Mouse (Mus musculus) embryonic facial prominence, embryonic 10.5 days (tissue): Measurements from ENCODE around the gene Gpx1. TPM values are rescaled to one million over a fixed set of nuclear protein-coding genes. Genes with fewer than 3 reads are reported as not detected.

Source experiments
- DNase-seq: peaks from one replicate; pipeline ENCODE4 v3.0.0-alpha.2; 2017; ENCODE audit warnings: low spot score
- H3K27ac ChIP-seq: fragments of 300-500 bp; sonication (generic); replicated peaks from 2 replicates; pipeline ENCODE4 v1.5.1; 2016; ENCODE audit warnings: mild to moderate bottlenecking
- H3K27me3 ChIP-seq: fragments of 300-500 bp; sonication (generic); replicated peaks from 2 replicates; pipeline ENCODE4 v1.6.1; 2016; ENCODE audit warnings: low read depth, mild to moderate bottlenecking; ENCODE audit not compliant: poor library complexity, severe bottlenecking
- H3K36me3 ChIP-seq: fragments of 300-500 bp; sonication (generic); replicated peaks from 2 replicates; pipeline ENCODE4 v1.6.1; 2016; ENCODE audit warnings: mild to moderate bottlenecking, moderate library complexity
- H3K4me1 ChIP-seq: fragments of 300-500 bp; sonication (generic); 2 replicates; pipeline ENCODE4 v1.6.1; 2016
- H3K4me3 ChIP-seq: fragments of 300-500 bp; sonication (generic); 2 replicates; pipeline ENCODE4 v1.5.1; 2016; ENCODE audit warnings: mild to moderate bottlenecking, moderate library complexity
- H3K9me3 ChIP-seq: fragments of 300-500 bp; sonication (generic); 2 replicates; pipeline ENCODE4 v1.6.1; 2016; ENCODE audit warnings: mild to moderate bottlenecking
- WGBS: fragments of 180-500 bp; shearing (Covaris S2); methylation state at CpG from one replicate; pipeline ENCODE4 v1.1.7; 2016; 5-methylcytosine and 5-hydroxymethylcytosine counted together
- polyA plus RNA-seq: library from polyadenylated mRNA; unstranded; fragments of >200 nt; fragmentation: Nextera tagmentation; extraction: Ambion mirVana; gene quantifications from 2 replicates; pipeline ENCODE4 v1.2.1, GENCODE M21; 2016

Gpx1 gene
- polyA plus RNA-seq, 1 experiment from 2014 or later = 843 TPM

GRCm38 (mm10) chr9:108385006-108385405 lies 46.3 kb downstream of the Gpx1 start:
- Histone ChIP-seq H3K9me3 (no peaks in the 10 kb centered on the region), H3K36me3 (peaks cover 98% of the 10 kb centered on the region), H3K4me1 (no peaks in the 10 kb centered on the region), H3K27ac (no peak overlapping the region), H3K4me3 (no peak overlapping the region), H3K27me3 (no peaks in the 10 kb centered on the region)
- 63% methylated on average over 7 of the region's 7 CpGs for WGBS
- DNase-seq = no peak

- 90% methylated on average over 4 of the region's 4 CpGs for WGBS
- H3K4me3 ChIP-seq = no peak overlapping the region
- H3K27ac ChIP-seq = no peak overlapping the region
- no peaks in the 10 kb centered on the region for H3K4me1 ChIP-seq
- H3K36me3 ChIP-seq = peaks cover 97% of the 10 kb centered on the region
- no peak for DNase-seq
- no peaks in the 10 kb centered on the region for H3K27me3 ChIP-seq
- H3K9me3 ChIP-seq = no peaks in the 10 kb centered on the region
Measured at GRCm38 (mm10) chr9:108386816-108387215, 48.1 kb downstream of the Gpx1 start.

GRCm38 (mm10) chr9:108388601-108389000 lies 49.9 kb downstream of the Gpx1 start:
- Histone ChIP-seq H3K4me3 (no peak overlapping the region), H3K27ac (no peak overlapping the region), H3K4me1 (peaks cover 3% of the 10 kb centered on the region; the same call in 1 of the 2 replicates), H3K27me3 (no peaks in the 10 kb centered on the region), H3K36me3 (peaks cover 97% of the 10 kb centered on the region), H3K9me3 (no peaks in the 10 kb centered on the region)
- 87% methylated on average over 10 of the region's 10 CpGs for WGBS
- DNase-seq = no peak

- Histone ChIP-seq H3K27ac (no peak overlapping the region), H3K27me3 (no peaks in the 10 kb centered on the region), H3K9me3 (no peaks in the 10 kb centered on the region), H3K4me3 (no peak overlapping the region), H3K4me1 (peaks cover 3% of the 10 kb centered on the region; the same call in 1 of the 2 replicates), H3K36me3 (peaks cover 97% of the 10 kb centered on the region)
- no peak for DNase-seq
- WGBS = 87% methylated on average over 6 of the region's 6 CpGs
Measured at GRCm38 (mm10) chr9:108389220-108389619, 50.5 kb downstream of the Gpx1 start.

Other genes starting within 250 kb of the Gpx1 start
- gene Apeh, start 244.3 kb upstream of the Gpx1 start, polyA plus RNA-seq = 68.3 and 72.8 TPM in 2 replicates
- 1.4 and 1.7 TPM in 2 replicates for gene Bsn, start 148.5 kb upstream of the Gpx1 start, polyA plus RNA-seq
- 70.1 and 73.9 TPM in 2 replicates for gene Dag1, start 74.9 kb upstream of the Gpx1 start, polyA plus RNA-seq
- 38.3 and 39.3 TPM in 2 replicates for gene Nicn1, start 48.5 kb upstream of the Gpx1 start, polyA plus RNA-seq
- gene Amt, start 42.0 kb upstream of the Gpx1 start, polyA plus RNA-seq = 35.9 and 40.8 TPM in 2 replicates
- gene Rhoa, start 32.8 kb upstream of the Gpx1 start, polyA plus RNA-seq = 240 and 243 TPM in 2 replicates
- gene Tcta, start 32.7 kb upstream of the Gpx1 start, polyA plus RNA-seq = 14.4 and 14.7 TPM in 2 replicates
- gene Usp4, start 8.9 kb downstream of the Gpx1 start, polyA plus RNA-seq = 127 and 133 TPM in 2 replicates
- 0.67 and 1.0 TPM in 2 replicates for gene 1700102P08Rik, start 53.9 kb downstream of the Gpx1 start, polyA plus RNA-seq
- gene Ccdc36, start 89.6 kb downstream of the Gpx1 start, polyA plus RNA-seq = 0.93 and 1.1 TPM in 2 replicates
- gene BC048562, start 97.6 kb downstream of the Gpx1 start, polyA plus RNA-seq = not detected in 2 replicates
- gene Ccdc71, start 121.6 kb downstream of the Gpx1 start, polyA plus RNA-seq = 56.6 and 57.5 TPM in 2 replicates
- gene Klhdc8b, start 122.7 kb downstream of the Gpx1 start, polyA plus RNA-seq = 21.6 and 24.2 TPM in 2 replicates
- 33.2 and 33.5 TPM in 2 replicates for gene Lamb2, start 140.8 kb downstream of the Gpx1 start, polyA plus RNA-seq
- gene Usp19, start 151.7 kb downstream of the Gpx1 start, polyA plus RNA-seq = 84.7 and 93.7 TPM in 2 replicates
- gene Qars, start 168.8 kb downstream of the Gpx1 start, polyA plus RNA-seq = 118 and 119 TPM in 2 replicates
- gene Qrich1, start 177.9 kb downstream of the Gpx1 start, polyA plus RNA-seq = 167 and 168 TPM in 2 replicates
- 235 and 254 TPM in 2 replicates for gene Impdh2, start 221.4 kb downstream of the Gpx1 start, polyA plus RNA-seq
- gene Ndufaf3, start 228.5 kb downstream of the Gpx1 start, polyA plus RNA-seq = 42.4 and 44.1 TPM in 2 replicates
- gene Dalrd3, start 231.0 kb downstream of the Gpx1 start, polyA plus RNA-seq = 191 and 200 TPM in 2 replicates
- gene Wdr6, start 239.8 kb downstream of the Gpx1 start, polyA plus RNA-seq = 200 and 215 TPM in 2 replicates